Mouse (Mus musculus) testis, postnatal 14 days (tissue): ENCODE measurements at regions not wholly inside any gene's neighbourhood (a gene's known extent, or its start where the extent isn't known, plus 50 kb on each side); places are given as distances from the start of the nearest gene placed in this dataset.

ENCODE experiments used
- DNase-seq: peaks from one replicate; pipeline ENCODE4 v3.0.0; 2021; ENCODE audit warnings: low spot score

GRCm38 (mm10) chr9:76734387-76734786, 167.5 kb upstream of the Fam83b start:
- DNase-seq = no peak

GRCm38 (mm10) chr9:76733812-76734211, 166.9 kb upstream of the Fam83b start:
- DNase-seq = no peak

- DNase-seq = no peak
Measured at GRCm38 (mm10) chr9:76722881-76723280, 156.0 kb upstream of the Fam83b start.

- DNase-seq = no peak
Measured at GRCm38 (mm10) chr9:76715852-76716251, 148.9 kb upstream of the Fam83b start.

GRCm38 (mm10) chr9:76706451-76706850, 139.5 kb upstream of the Fam83b start:
- DNase-seq = no peak

GRCm38 (mm10) chr9:76705786-76706185, 138.9 kb upstream of the Fam83b start:
- DNase-seq = no peak

- no peak for DNase-seq
Measured at GRCm38 (mm10) chr9:76695547-76695946, 128.6 kb upstream of the Fam83b start.

GRCm38 (mm10) chr9:76692976-76693375, 126.1 kb upstream of the Fam83b start:
- DNase-seq = no peak

GRCm38 (mm10) chr9:76660848-76661247, 93.9 kb upstream of the Fam83b start:
- DNase-seq = peak; percentile 8

- DNase-seq = no peak
Measured at GRCm38 (mm10) chr9:76659798-76660197, 92.9 kb upstream of the Fam83b start.

- DNase-seq = no peak
Measured at GRCm38 (mm10) chr9:76653311-76653710, 86.4 kb upstream of the Fam83b start.

- no peak for DNase-seq
Measured at GRCm38 (mm10) chr9:76649484-76649883, 82.6 kb upstream of the Fam83b start.

GRCm38 (mm10) chr9:76646383-76646782, 79.5 kb upstream of the Fam83b start:
- DNase-seq = no peak
